Mouse (Mus musculus): Measurements from ENCODE around the gene Plxna2. TPM values are rescaled to one million over a fixed set of nuclear protein-coding genes. Genes with fewer than 3 reads are reported as not detected.
A peak's percentile ranks its signal among the peaks of the same experiment; 100 is the strongest.

Gene Plxna2
- polyA plus RNA-seq, 2 experiments, result 1.1 to 1.2 TPM

- Histone ChIP-seq H3K9ac (replicated peaks) (no peak overlapping the region), H3K36me3 (replicated peaks; ENCODE audit: control insufficient read depth, insufficient read depth, low read depth) (no peaks in the 10 kb centered on the region), H3K9me3 (ENCODE audit: control insufficient read depth, low read length) (no peaks in the 10 kb centered on the region), H3K27me3 (ENCODE audit: control insufficient read depth, insufficient read depth, low read length) (no peaks in the 10 kb centered on the region), H3K4me3 (ENCODE audit: insufficient read depth in 1 of 2, low read depth in 2 of 2, low read length in 2 of 2) (no peak overlapping the region), H3K27ac (no peak overlapping the region), H3K4me2 (ENCODE audit: low read depth) (peak overlapping the region; percentile 13; the same call in 1 of the 2 replicates), H3K4me1 (replicated peaks; ENCODE audit: control insufficient read depth in 2 of 2, insufficient read depth in 2 of 2, low read length in 1 of 2) (peaks cover 0 to 30% of the 10 kb centered on the region in 2 experiments; a peak in 2 of 4 replicates)
- no peak for ATAC-seq (ENCODE audit: insufficient read depth)
- TF ChIP-seq CTCF (IDR thresholded peaks at IDR 0.05; ENCODE audit: low read depth), result no peak
- no peak for TF ChIP-seq EP300 (IDR thresholded peaks at IDR 0.05; ENCODE audit: low read depth)
- no peak for DNase-seq (ENCODE audit: low read depth in 3 of 3, low spot score in 3 of 3)
- 51% methylated on average over 2 of the region's 2 CpGs for WGBS (ENCODE audit: insufficient replicate concordance)
These were observed 4.7 kb downstream of the Plxna2 start for GRCm38 (mm10) chr1:194622677-194623076.

- TF ChIP-seq EP300 (IDR thresholded peaks at IDR 0.05; ENCODE audit: low read depth) (no peak), CTCF (IDR thresholded peaks at IDR 0.05; ENCODE audit: low read depth) (no peak)
- WGBS (ENCODE audit: insufficient replicate concordance), result 72% methylated on average over 3 of the region's 3 CpGs
- DNase-seq (ENCODE audit: low read depth in 3 of 3, low spot score in 3 of 3) (no peak), ATAC-seq (ENCODE audit: insufficient read depth) (no peak)
- no peaks in the 10 kb centered on the region for H3K36me3 ChIP-seq (replicated peaks; ENCODE audit: control insufficient read depth, insufficient read depth, low read depth)
- H3K4me3 ChIP-seq (ENCODE audit: insufficient read depth in 1 of 2, low read depth in 2 of 2, low read length in 2 of 2), result no peak overlapping the region
- no peak overlapping the region for H3K4me2 ChIP-seq (ENCODE audit: low read depth)
- no peak overlapping the region for H3K9ac ChIP-seq (replicated peaks)
- H3K9me3 ChIP-seq (ENCODE audit: control insufficient read depth, low read length), result no peaks in the 10 kb centered on the region
- no peak overlapping the region for H3K27ac ChIP-seq
- H3K27me3 ChIP-seq (ENCODE audit: control insufficient read depth, insufficient read depth, low read length), result no peaks in the 10 kb centered on the region
- H3K4me1 ChIP-seq (replicated peaks; ENCODE audit: control insufficient read depth in 2 of 2, insufficient read depth in 2 of 2, low read length in 1 of 2), result peaks cover 0 to 30% of the 10 kb centered on the region in 2 experiments; a peak in 2 of 4 replicates
These were observed 5.6 kb downstream of the Plxna2 start for GRCm38 (mm10) chr1:194623641-194624040.

- H3K4me2 ChIP-seq (ENCODE audit: low read depth), result no peak overlapping the region
- H3K9ac ChIP-seq (replicated peaks), result no peak overlapping the region
- peaks cover 0 to 29% of the 10 kb centered on the region in 2 experiments; a peak in 2 of 4 replicates for H3K4me1 ChIP-seq (replicated peaks; ENCODE audit: control insufficient read depth in 2 of 2, insufficient read depth in 2 of 2, low read length in 1 of 2)
- no peak overlapping the region for H3K4me3 ChIP-seq (ENCODE audit: insufficient read depth in 1 of 2, low read depth in 2 of 2, low read length in 2 of 2)
- 35% methylated on average over 2 of the region's 2 CpGs for WGBS (ENCODE audit: insufficient replicate concordance)
- TF ChIP-seq CTCF (IDR thresholded peaks at IDR 0.05; ENCODE audit: low read depth) (peak; percentile 50), EP300 (IDR thresholded peaks at IDR 0.05; ENCODE audit: low read depth) (no peak)
- H3K27me3 ChIP-seq (ENCODE audit: control insufficient read depth, insufficient read depth, low read length), result no peaks in the 10 kb centered on the region
- H3K9me3 ChIP-seq (ENCODE audit: control insufficient read depth, low read length), result no peaks in the 10 kb centered on the region
- H3K27ac ChIP-seq, result no peak overlapping the region
- no peak for DNase-seq (ENCODE audit: low read depth in 3 of 3, low spot score in 3 of 3)
- ATAC-seq (ENCODE audit: insufficient read depth), result no peak
- H3K36me3 ChIP-seq (replicated peaks; ENCODE audit: control insufficient read depth, insufficient read depth, low read depth), result no peaks in the 10 kb centered on the region
These were observed 6.4 kb downstream of the Plxna2 start for GRCm38 (mm10) chr1:194624411-194624810.

DNA sequence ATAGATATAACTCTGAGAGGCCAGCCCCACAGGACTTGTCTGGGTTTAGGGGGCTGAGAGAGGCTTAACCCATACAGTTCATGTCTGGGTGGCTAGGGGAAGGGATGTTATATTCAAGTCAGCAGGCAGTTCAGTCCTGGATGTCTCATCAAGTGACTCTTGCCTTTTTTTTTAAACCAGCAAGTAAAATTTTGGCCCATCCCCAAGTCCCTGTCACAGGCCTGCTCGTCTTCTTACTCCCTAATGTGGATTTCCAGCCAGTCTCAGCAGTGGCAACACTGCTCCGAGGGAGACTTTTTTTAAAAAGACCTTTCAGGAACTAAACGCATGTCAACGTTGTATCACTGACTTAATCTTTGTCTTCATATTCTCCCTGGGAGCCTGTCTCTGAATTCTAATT lies 7.0 kb downstream of the Plxna2 start:
- Histone ChIP-seq H3K27ac (no peak overlapping the region), H3K9ac (replicated peaks) (no peak overlapping the region), H3K9me3 (ENCODE audit: control insufficient read depth, low read length) (no peaks in the 10 kb centered on the region), H3K4me2 (ENCODE audit: low read depth) (no peak overlapping the region), H3K27me3 (ENCODE audit: control insufficient read depth, insufficient read depth, low read length) (no peaks in the 10 kb centered on the region), H3K36me3 (replicated peaks; ENCODE audit: control insufficient read depth, insufficient read depth, low read depth) (no peaks in the 10 kb centered on the region), H3K4me1 (replicated peaks; ENCODE audit: control insufficient read depth in 2 of 2, insufficient read depth in 2 of 2, low read length in 1 of 2) (peaks cover 0 to 28% of the 10 kb centered on the region in 2 experiments; a peak in 2 of 4 replicates), H3K4me3 (ENCODE audit: insufficient read depth in 1 of 2, low read depth in 2 of 2, low read length in 2 of 2) (no peak overlapping the region)
- 68% methylated on average over 4 of the region's 4 CpGs for WGBS (ENCODE audit: insufficient replicate concordance)
- TF ChIP-seq EP300 (IDR thresholded peaks at IDR 0.05; ENCODE audit: low read depth) (no peak), CTCF (IDR thresholded peaks at IDR 0.05; ENCODE audit: low read depth) (no peak)
- ATAC-seq (ENCODE audit: insufficient read depth) (no peak), DNase-seq (ENCODE audit: low read depth in 3 of 3, low spot score in 3 of 3) (no peak)

DNA sequence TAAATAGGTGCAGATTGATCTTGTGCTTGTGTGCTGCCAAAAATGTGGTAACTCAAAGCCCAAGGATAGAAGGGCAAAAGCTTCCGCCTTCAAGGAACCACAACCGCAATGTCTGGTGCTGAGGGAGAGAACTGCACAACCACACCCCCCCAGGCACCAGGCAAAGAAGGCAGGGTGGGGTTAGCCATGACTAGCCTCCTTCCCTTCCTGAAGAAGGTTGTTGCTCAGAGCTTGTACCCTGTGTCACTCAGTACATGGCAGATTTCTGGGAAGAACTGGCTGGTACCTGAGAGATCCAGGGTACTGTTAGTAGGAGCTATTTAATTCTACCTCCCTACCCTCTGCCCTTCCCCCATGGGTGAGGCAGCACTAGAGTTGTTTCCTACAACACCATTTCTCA lies 8.1 kb downstream of the Plxna2 start:
- DNase-seq (ENCODE audit: low read depth in 3 of 3, low spot score in 3 of 3), result no peak
- Histone ChIP-seq H3K9ac (replicated peaks) (no peak overlapping the region), H3K4me3 (ENCODE audit: insufficient read depth in 1 of 2, low read depth in 2 of 2, low read length in 2 of 2) (no peak overlapping the region), H3K27me3 (ENCODE audit: control insufficient read depth, insufficient read depth, low read length) (no peaks in the 10 kb centered on the region), H3K4me2 (ENCODE audit: low read depth) (no peak overlapping the region), H3K9me3 (ENCODE audit: control insufficient read depth, low read length) (no peaks in the 10 kb centered on the region), H3K4me1 (replicated peaks; ENCODE audit: control insufficient read depth in 2 of 2, insufficient read depth in 2 of 2, low read length in 1 of 2) (peaks cover 0 to 23% of the 10 kb centered on the region in 2 experiments; a peak in 2 of 4 replicates), H3K27ac (no peak overlapping the region), H3K36me3 (replicated peaks; ENCODE audit: control insufficient read depth, insufficient read depth, low read depth) (no peaks in the 10 kb centered on the region)
- 38% methylated on average over 2 of the region's 2 CpGs for WGBS (ENCODE audit: insufficient replicate concordance)
- no peak for TF ChIP-seq CTCF (IDR thresholded peaks at IDR 0.05; ENCODE audit: low read depth)
- no peak for TF ChIP-seq EP300 (IDR thresholded peaks at IDR 0.05; ENCODE audit: low read depth)
- 0 out of 2 replicates have a peak, but pooled peaks have one; percentile 29 for ATAC-seq (ENCODE audit: insufficient read depth)
